Mouse (Mus musculus) ES-E14 (cell line): ENCODE measurements around the gene Spats2. TPM values are rescaled to one million over a fixed set of nuclear protein-coding genes. Genes with fewer than 3 reads are reported as not detected.

Experiments used
- DNase-seq: peaks from one replicate; pipeline ENCODE4 v3.0.0-alpha.2; 2013; ENCODE audit warnings: low read depth, low spot score
- H3K27ac ChIP-seq: 2 replicates; pipeline ENCODE4 v1.5.1; 2012; ENCODE audit warnings: low read depth, mild to moderate bottlenecking, low read length, moderate library complexity, mixed read lengths; ENCODE audit not compliant: poor library complexity, insufficient read depth, severe bottlenecking
- H3K36me3 ChIP-seq: 2 replicates; pipeline ENCODE4 v1.6.1; 2012; ENCODE audit warnings: mild to moderate bottlenecking, low read length, moderate library complexity, mixed read lengths; ENCODE audit not compliant: control insufficient read depth, poor library complexity, insufficient read depth, severe bottlenecking
- H3K4me1 ChIP-seq, 2 experiments: fragments of 150-350 bp in 1 of 2; sonication (generic) in 1 of 2; 2 replicates each; pipeline ENCODE4 v1.6.1; 2012; ENCODE audit warnings: low read length in 2 of 2, mild to moderate bottlenecking in 1 of 2, mixed read lengths in 1 of 2; ENCODE audit not compliant: control insufficient read depth in 2 of 2, insufficient read depth in 2 of 2, poor library complexity in 1 of 2
- H3K4me3 ChIP-seq, 2 experiments: fragments of 150-350 bp in 1 of 2; sonication (generic) in 1 of 2; 2 replicates each; pipeline ENCODE4 v1.5.1; 2012; ENCODE audit warnings: low read length in 2 of 2, low read depth in 1 of 2, mild to moderate bottlenecking in 1 of 2, mixed read lengths in 1 of 2; ENCODE audit not compliant: insufficient read depth in 1 of 2, poor library complexity in 1 of 2, severe bottlenecking in 1 of 2
- H3K9ac ChIP-seq: 2 replicates; pipeline ENCODE4 v1.6.1; 2012; ENCODE audit warnings: low read depth, mild to moderate bottlenecking, low read length, mixed read lengths; ENCODE audit not compliant: poor library complexity, insufficient read depth, severe bottlenecking
- H3K9me3 ChIP-seq: fragments of 150-350 bp; sonication (generic); 2 replicates; pipeline ENCODE4 v1.6.1; 2012; ENCODE audit warnings: low read depth, mild to moderate bottlenecking, low read length; ENCODE audit not compliant: control insufficient read depth, insufficient read depth
- CHD2 ChIP-seq: IDR thresholded peaks from 2 replicates; pipeline ENCODE4 v1.6.1; 2014; ENCODE audit warnings: mild to moderate bottlenecking, low read depth, low read length, inconsistent platforms
- HCFC1 ChIP-seq: IDR thresholded peaks from 2 replicates; pipeline ENCODE4 v1.6.1; 2012; ENCODE audit warnings: low read length, inconsistent platforms, borderline replicate concordance; ENCODE audit not compliant: insufficient read depth
- MAFK ChIP-seq: IDR thresholded peaks from 2 replicates; pipeline ENCODE4 v1.6.1; 2014; ENCODE audit warnings: mild to moderate bottlenecking, low read depth, low read length, inconsistent platforms; ENCODE audit not compliant: insufficient read depth
- ZC3H11A ChIP-seq: IDR thresholded peaks from 2 replicates; pipeline ENCODE4 v1.6.1; 2012; ENCODE audit warnings: low read depth, mild to moderate bottlenecking, inconsistent platforms, low read length, borderline replicate concordance
- ZNF384 ChIP-seq: IDR thresholded peaks from 2 replicates; pipeline ENCODE4 v1.6.1; 2012; ENCODE audit warnings: low read depth, low read length, inconsistent platforms
- in situ Hi-C, 2 experiments: fragments of 600-800 bp; cut with MboI; formaldehyde crosslinking; loops; one replicate each; pipeline ENCODE4 v1.15.1; 2025; ENCODE audit warnings: low sequenced_read_pairs in 2 of 2, inconsistent platforms in 1 of 2; ENCODE audit not compliant: unreplicated experiment in 2 of 2
- total RNA-seq: library from RNA; depleted of rRNA; stranded (reverse); fragments of 300-350 nt; gene quantifications from 2 replicates; pipeline ENCODE4 v1.2.3, GENCODE M21; 2012

Spats2 gene
- total RNA-seq, 1 experiment: 21.7 TPM

GRCm38 (mm10) chr15:99253772-99254171 is 128.1 kb downstream of the Spats2 start:
- Histone ChIP-seq H3K36me3 (peaks cover 6% of the 10 kb centered on the region), H3K9me3 (no peaks in the 10 kb centered on the region), H3K4me1 (peaks cover 8 to 37% of the 10 kb centered on the region in 2 experiments), H3K27ac (peak overlapping the region; percentile 18; the same call in 1 of the 2 replicates), H3K9ac (no peak overlapping the region), H3K4me3 (no peak overlapping the region)
- no peak for TF ChIP-seq CHD2
- TF ChIP-seq HCFC1: no peak
- TF ChIP-seq ZC3H11A: no peak
- TF ChIP-seq ZNF384: no peak
- TF ChIP-seq MAFK: no peak
- no peak for DNase-seq
- in situ Hi-C loops: no loop called here

- TF ChIP-seq MAFK (no peak), HCFC1 (no peak), CHD2 (no peak)
- in situ Hi-C loops: no loop called here
- H3K27ac ChIP-seq: no peak overlapping the region
These were observed 128.8 kb downstream of the Spats2 start for GRCm38 (mm10) chr15:99254477-99255005.

GRCm38 (mm10) chr15:99255241-99255749 is 129.6 kb downstream of the Spats2 start:
- H3K36me3 ChIP-seq: no peaks in the 10 kb centered on the region; the same call in 1 of the 2 replicates
- H3K9me3 ChIP-seq: no peaks in the 10 kb centered on the region
- no peak overlapping the region for H3K9ac ChIP-seq
- H3K4me1 ChIP-seq: peaks cover 12 to 30% of the 10 kb centered on the region in 2 experiments
- H3K4me3 ChIP-seq: no peak overlapping the region
- TF ChIP-seq MAFK: no peak
- no peak for TF ChIP-seq CHD2
- TF ChIP-seq ZNF384: no peak
- TF ChIP-seq HCFC1: no peak
- TF ChIP-seq ZC3H11A: no peak
- no peak overlapping the region for H3K27ac ChIP-seq
- in situ Hi-C loops: no loop called here
- DNase-seq: no peak

More at GRCm38 (mm10) chr15:99254477-99255005, 128.8 kb downstream of the Spats2 start:
- Histone ChIP-seq H3K9me3 (no peaks in the 10 kb centered on the region), H3K4me3 (no peak overlapping the region), H3K4me1 (peaks cover 10 to 35% of the 10 kb centered on the region in 2 experiments), H3K9ac (no peak overlapping the region), H3K36me3 (peaks cover 3% of the 10 kb centered on the region)
- DNase-seq: no peak

GRCm38 (mm10) chr15:99259167-99259729 is 133.5 kb downstream of the Spats2 start:
- H3K4me1 ChIP-seq: peaks cover 19 to 24% of the 10 kb centered on the region in 2 experiments
- in situ Hi-C loops: no loop called here
- H3K27ac ChIP-seq: no peak overlapping the region
- no peak for TF ChIP-seq MAFK
- no peak for TF ChIP-seq ZNF384
- TF ChIP-seq ZC3H11A: no peak
- no peak for TF ChIP-seq CHD2
- TF ChIP-seq HCFC1: no peak
- H3K9ac ChIP-seq: no peak overlapping the region
- H3K4me3 ChIP-seq: peak overlapping the region in 1 of 2 experiments; percentile 35; a peak in 2 of 4 replicates
- no peaks in the 10 kb centered on the region for H3K9me3 ChIP-seq
- DNase-seq: no peak
- H3K36me3 ChIP-seq: no peaks in the 10 kb centered on the region; the same call in 1 of the 2 replicates
